Mouse (Mus musculus): ENCODE results near the gene Hpgds.

GRCm38 (mm10) chr6:65164137-65164536 lies 19.4 kb upstream of the Hpgds start:
- TF ChIP-seq CTCF (IDR thresholded peaks at IDR 0.05; ENCODE audit: borderline replicate concordance, control insufficient read depth, extremely low read depth, insufficient read depth, low read length, poor library complexity) (no peak), POLR2A (IDR thresholded peaks at IDR 0.05; ENCODE audit: control insufficient read depth, extremely low read depth, insufficient read depth, low read length, poor library complexity) (no peak)

All from thymus, adult 2 months (tissue).